Mouse (Mus musculus) A20 (cell line): ENCODE data around the gene Neurl1b.

Experiments
- DNase-seq: peaks from one replicate; pipeline ENCODE4 v3.0.0-alpha.2; 2011; ENCODE audit warnings: low read depth, low spot score

Neurl1b gene

DNA sequence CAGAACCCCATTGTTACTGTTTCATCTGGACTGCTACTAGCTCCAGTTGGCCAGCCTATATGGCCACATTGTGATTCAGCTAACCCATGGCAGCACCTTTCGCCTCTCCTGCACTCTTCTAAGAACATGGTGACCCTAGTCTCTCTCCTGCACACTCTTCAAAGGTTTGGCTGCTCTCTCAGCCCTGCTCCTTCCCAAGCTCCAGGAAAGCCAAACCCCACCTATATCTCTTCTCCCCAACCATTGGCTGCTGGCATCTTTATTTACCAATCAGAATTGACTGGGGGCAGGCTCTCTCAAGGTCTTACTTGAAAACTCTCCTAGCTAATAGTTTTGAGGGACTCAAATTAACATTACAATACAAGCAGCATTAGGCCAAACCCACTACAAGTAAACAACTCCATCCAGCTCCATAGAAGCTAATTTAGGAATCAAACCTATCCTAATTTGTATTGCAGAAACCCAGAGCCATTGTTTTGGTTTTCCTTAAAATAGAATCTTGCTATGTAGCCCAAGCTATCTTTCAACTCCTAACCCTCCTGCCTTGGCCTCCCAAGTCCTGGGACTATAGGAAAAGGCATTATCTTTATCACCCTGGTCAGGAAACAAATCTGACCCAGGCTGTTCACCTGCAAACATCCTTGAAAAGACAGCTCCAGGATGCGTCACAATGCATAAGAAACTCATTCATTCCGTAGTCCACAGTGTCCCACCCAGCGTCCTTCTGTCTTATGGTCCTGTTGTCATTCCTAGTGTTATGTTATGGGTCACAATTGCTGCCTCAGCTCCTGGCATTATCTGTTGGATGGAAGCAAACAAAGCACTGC lies 80.2 kb downstream of the Neurl1b start:
- no peak for DNase-seq
